Mouse (Mus musculus) CH12.LX (cell line): Measurements from ENCODE around the gene Nfia. TPM values are rescaled to one million over a fixed set of nuclear protein-coding genes. Genes with fewer than 3 reads are reported as not detected.

Source experiments
- DNase-seq: peaks from one replicate; pipeline ENCODE4 v3.0.0-alpha.2; 2013; ENCODE audit errors: extremely low read depth
- H3K27ac ChIP-seq: 2 replicates; pipeline ENCODE4 v1.5.1; 2012; ENCODE audit warnings: low read depth, mild to moderate bottlenecking, control low read depth, moderate library complexity; ENCODE audit not compliant: insufficient read depth
- H3K27me3 ChIP-seq: replicated peaks from 2 replicates; pipeline ENCODE3; 2012; ENCODE audit warnings: inconsistent platforms
- H3K36me3 ChIP-seq, 2 experiments: replicated peaks in 1 of 2; 2 replicates each; pipeline versions ENCODE3 to v1.6.1; 2012; ENCODE audit warnings: inconsistent platforms in 1 of 2, low read length in 1 of 2, mild to moderate bottlenecking in 1 of 2, mixed read lengths in 1 of 2, moderate library complexity in 1 of 2; ENCODE audit not compliant: control insufficient read depth in 1 of 2, insufficient read depth in 1 of 2
- H3K4me1 ChIP-seq, 2 experiments: 2 replicates each; pipeline ENCODE4 v1.6.1; 2012; ENCODE audit warnings: inconsistent platforms in 1 of 2, moderate library complexity in 1 of 2; ENCODE audit not compliant: insufficient read depth in 2 of 2, control insufficient read depth in 1 of 2
- H3K4me2 ChIP-seq: 2 replicates; pipeline ENCODE4 v1.6.1; 2012; ENCODE audit warnings: low read depth, mild to moderate bottlenecking, control low read depth; ENCODE audit not compliant: poor library complexity, insufficient read depth, severe bottlenecking
- H3K4me3 ChIP-seq, 3 experiments: fragments of 150-350 bp in 1 of 3; sonication (generic) in 1 of 3; replicated peaks in 1 of 3; 2 replicates each; pipeline versions ENCODE3 to v1.5.1; 2011 to 2012; ENCODE audit warnings: low read depth in 2 of 3, low read length in 2 of 3, mild to moderate bottlenecking in 2 of 3, moderate library complexity in 2 of 3, control low read depth in 1 of 3, improper control_type of control experiment in 1 of 3, inconsistent platforms in 1 of 3, mixed read lengths in 1 of 3; ENCODE audit not compliant: poor library complexity in 1 of 3
- H3K79me2 ChIP-seq: replicated peaks from 2 replicates; pipeline ENCODE4 v1.6.1; 2012; ENCODE audit warnings: mild to moderate bottlenecking, moderate library complexity; ENCODE audit not compliant: control insufficient read depth, poor library complexity, insufficient read depth, severe bottlenecking; ENCODE audit errors: extremely low read depth
- H3K9ac ChIP-seq: 2 replicates; pipeline ENCODE4 v1.6.1; 2012; ENCODE audit warnings: low read depth, mild to moderate bottlenecking, control low read depth, moderate library complexity; ENCODE audit not compliant: insufficient read depth
- H3K9me3 ChIP-seq: replicated peaks from 2 replicates; pipeline ENCODE3; 2012; ENCODE audit warnings: low read length, inconsistent platforms, mixed read lengths
- CHD2 ChIP-seq: IDR thresholded peaks from 2 replicates; pipeline ENCODE4 v1.6.1; 2011; ENCODE audit warnings: low read length, improper control_type of control experiment
- EP300 ChIP-seq: IDR thresholded peaks from 2 replicates; pipeline ENCODE4 v1.6.1; 2011; ENCODE audit warnings: low read length, improper control_type of control experiment
- HCFC1 ChIP-seq: IDR thresholded peaks from 2 replicates; pipeline ENCODE4 v1.6.1; 2012; ENCODE audit warnings: low read depth, mild to moderate bottlenecking, inconsistent platforms, low read length, improper control_type of control experiment
- IRF4 ChIP-seq: IDR thresholded peaks from 2 replicates; pipeline ENCODE4 v1.6.1; 2014; ENCODE audit warnings: low read depth, mild to moderate bottlenecking, inconsistent platforms, low read length, improper control_type of control experiment
- JUND ChIP-seq: conservative IDR thresholded peaks from 2 replicates; pipeline ENCODE4 v1.6.1; 2011; ENCODE audit warnings: low read depth, low read length, improper control_type of control experiment
- MAFK ChIP-seq: IDR thresholded peaks from 2 replicates; pipeline ENCODE4 v1.6.1; 2011; ENCODE audit warnings: low read length, improper control_type of control experiment; ENCODE audit not compliant: insufficient replicate concordance
- MAX ChIP-seq: IDR thresholded peaks from 2 replicates; pipeline ENCODE4 v1.6.1; 2011; ENCODE audit warnings: low read length, improper control_type of control experiment
- MAZ ChIP-seq: IDR thresholded peaks from 2 replicates; pipeline ENCODE4 v1.6.1; 2012; ENCODE audit warnings: low read depth, mild to moderate bottlenecking, inconsistent platforms, low read length, improper control_type of control experiment, moderate library complexity
- MEF2A ChIP-seq: IDR thresholded peaks from 2 replicates; pipeline ENCODE4 v1.6.1; 2014; ENCODE audit warnings: low read depth, mild to moderate bottlenecking, inconsistent platforms, low read length, improper control_type of control experiment, borderline replicate concordance
- MYC ChIP-seq: IDR thresholded peaks from 2 replicates; pipeline ENCODE4 v1.6.1; 2011; ENCODE audit warnings: low read depth, mild to moderate bottlenecking, improper control_type of control experiment, low read length
- NELFE ChIP-seq: IDR thresholded peaks from 2 replicates; pipeline ENCODE4 v1.6.1; 2011; ENCODE audit warnings: low read depth, low read length, improper control_type of control experiment
- NRF1 ChIP-seq: IDR thresholded peaks from 2 replicates; pipeline ENCODE4 v1.6.1; 2014; ENCODE audit warnings: low read depth, mild to moderate bottlenecking, inconsistent platforms, low read length, improper control_type of control experiment, moderate library complexity
- PAX5 ChIP-seq: IDR thresholded peaks from 2 replicates; pipeline ENCODE4 v1.6.1; 2012; ENCODE audit warnings: low read length, inconsistent platforms, mixed read lengths
- POLR2A ChIP-seq: IDR thresholded peaks from 2 replicates; pipeline ENCODE4 v1.6.1; 2011; ENCODE audit warnings: low read depth, mild to moderate bottlenecking, improper control_type of control experiment, low read length
- POLR2AphosphoS2 ChIP-seq: IDR thresholded peaks from 2 replicates; pipeline ENCODE4 v1.6.1; 2011; ENCODE audit warnings: low read depth, low read length, improper control_type of control experiment
- RCOR1 ChIP-seq: conservative IDR thresholded peaks from 2 replicates; pipeline ENCODE4 v1.6.1; 2012; ENCODE audit warnings: low read depth, mild to moderate bottlenecking, inconsistent platforms, low read length, improper control_type of control experiment
- SIN3A ChIP-seq: IDR thresholded peaks from 2 replicates; pipeline ENCODE4 v1.6.1; 2012; ENCODE audit warnings: low read length, improper control_type of control experiment, inconsistent platforms
- SMC3 ChIP-seq: IDR thresholded peaks from 2 replicates; pipeline ENCODE4 v1.6.1; 2011; ENCODE audit warnings: low read depth, low read length, improper control_type of control experiment
- TBP ChIP-seq: conservative IDR thresholded peaks from 2 replicates; pipeline ENCODE4 v1.6.1; 2011; ENCODE audit warnings: low read depth, low read length, improper control_type of control experiment
- TCF12 ChIP-seq: IDR thresholded peaks from 2 replicates; pipeline ENCODE4 v1.6.1; 2014; ENCODE audit warnings: low read depth, mild to moderate bottlenecking, inconsistent platforms, low read length, improper control_type of control experiment
- UBTF ChIP-seq: IDR thresholded peaks from 2 replicates; pipeline ENCODE4 v1.6.1; 2012; ENCODE audit warnings: low read depth, mild to moderate bottlenecking, inconsistent platforms, low read length, improper control_type of control experiment, moderate library complexity
- ZC3H11A ChIP-seq: IDR thresholded peaks from 2 replicates; pipeline ENCODE4 v1.6.1; 2012; ENCODE audit warnings: low read depth, mild to moderate bottlenecking, inconsistent platforms, low read length, improper control_type of control experiment
- ZKSCAN1 ChIP-seq: IDR thresholded peaks from 2 replicates; pipeline ENCODE4 v1.6.1; 2012; ENCODE audit warnings: low read depth, inconsistent platforms, low read length, improper control_type of control experiment, borderline replicate concordance
- ZMIZ1 ChIP-seq: IDR thresholded peaks from 2 replicates; pipeline ENCODE4 v1.6.1; 2012; ENCODE audit warnings: low read depth, mild to moderate bottlenecking, inconsistent platforms, low read length, improper control_type of control experiment
- ZNF384 ChIP-seq: IDR thresholded peaks from 2 replicates; pipeline ENCODE4 v1.6.1; 2012; ENCODE audit warnings: low read depth, low read length, improper control_type of control experiment, inconsistent platforms
- dilution Hi-C: fragments of 300-500 bp; cut with MboI; formaldehyde crosslinking; loops from 2 replicates; pipeline ENCODE4 v1.14.3; 2020; ENCODE audit warnings: low sequenced_read_pairs; ENCODE audit not compliant: extremely low pct_unique_long_range_greater_than_20kb, extremely low pct_ligation_motif_present
- in situ Hi-C: fragments of 300-500 bp; cut with MboI; formaldehyde crosslinking; loops from 3 replicates; pipeline ENCODE4 v1.14.3; 2019; ENCODE audit warnings: low sequenced_read_pairs, low pct_ligation_motif_present, low pct_unique_long_range_greater_than_20kb, mixed read lengths
- polyA plus RNA-seq: library from polyadenylated mRNA; unstranded; fragments of >175 nt; gene quantifications from 2 replicates; pipeline ENCODE4 v1.2.1, GENCODE M21; 2012; ENCODE audit warnings: low read depth; ENCODE audit not compliant: insufficient read length
- total RNA-seq, 2 experiments: library from RNA; depleted of rRNA; stranded (reverse); fragments of 300-350 nt in 1 of 2; fragments of >200 nt in 1 of 2; gene quantifications; 2 replicates each; pipeline ENCODE4 v1.2.3; 2012 to 2014

Nfia gene
- total and polyA plus RNA-seq, 3 experiments, result not detected

- dilution Hi-C loops (no loop called here), in situ Hi-C loops (no loop called here)
- Histone ChIP-seq H3K4me2 (no peak overlapping the region), H3K9me3 (peaks cover 71% of the 10 kb centered on the region), H3K9ac (no peak overlapping the region), H3K4me3 (no peak overlapping the region), H3K4me1 (no peaks in the 10 kb centered on the region), H3K36me3 (no peaks in the 10 kb centered on the region), H3K79me2 (no peaks in the 10 kb centered on the region), H3K27me3 (no peaks in the 10 kb centered on the region), H3K27ac (no peak overlapping the region)
- DNase-seq, result no peak
- TF ChIP-seq CHD2, result no peak
- no peak for TF ChIP-seq ZKSCAN1
- TF ChIP-seq EP300, result no peak
- TF ChIP-seq ZNF384, result no peak
- TF ChIP-seq TCF12, result no peak
- no peak for TF ChIP-seq IRF4
- TF ChIP-seq MAZ, result no peak
- TF ChIP-seq JUND, result no peak
- TF ChIP-seq HCFC1, result no peak
- TF ChIP-seq MYC, result no peak
- no peak for TF ChIP-seq POLR2A
These were observed 58.5 kb downstream of the Nfia start for GRCm38 (mm10) chr4:97830935-97831608.

GRCm38 (mm10) chr4:97831611-97832278, 59.2 kb downstream of the Nfia start:
- no peak for DNase-seq
- Histone ChIP-seq H3K9me3 (peaks cover 76% of the 10 kb centered on the region), H3K4me3 (no peak overlapping the region), H3K27ac (no peak overlapping the region)
- in situ Hi-C loops, result no loop called here
- no peak for TF ChIP-seq NRF1
- TF ChIP-seq SMC3, result no peak
- TF ChIP-seq MAX, result no peak
- TF ChIP-seq POLR2AphosphoS2, result no peak
- no peak for TF ChIP-seq SIN3A
- no peak for TF ChIP-seq PAX5
- TF ChIP-seq ZMIZ1, result no peak
- no peak for TF ChIP-seq ZC3H11A
- no peak for TF ChIP-seq NELFE
- no peak for TF ChIP-seq CHD2
- TF ChIP-seq TCF12, result no peak
- no peak for TF ChIP-seq UBTF
- TF ChIP-seq TBP, result no peak
- TF ChIP-seq POLR2A, result no peak
- no peak for TF ChIP-seq RCOR1
- no peak for TF ChIP-seq MAZ
- TF ChIP-seq MEF2A, result no peak
- TF ChIP-seq MAFK, result no peak
- TF ChIP-seq JUND, result no peak
- TF ChIP-seq, all 38 proteins: peak for 0
- no peaks in the 10 kb centered on the region for H3K4me1 ChIP-seq
- H3K4me2 ChIP-seq, result no peak overlapping the region
- no peaks in the 10 kb centered on the region for H3K36me3 ChIP-seq
- no peaks in the 10 kb centered on the region for H3K27me3 ChIP-seq
- dilution Hi-C loops, result no loop called here
- no peak overlapping the region for H3K9ac ChIP-seq
- no peaks in the 10 kb centered on the region for H3K79me2 ChIP-seq
